Mouse (Mus musculus): ENCODE data around the gene Hhat. TPM values are rescaled to one million over a fixed set of nuclear protein-coding genes. Genes with fewer than 3 reads are reported as not detected.

Hhat gene
- total and polyA plus RNA-seq, 3 experiments = 0.39 to 1.0 TPM; not detected in 1

DNA sequence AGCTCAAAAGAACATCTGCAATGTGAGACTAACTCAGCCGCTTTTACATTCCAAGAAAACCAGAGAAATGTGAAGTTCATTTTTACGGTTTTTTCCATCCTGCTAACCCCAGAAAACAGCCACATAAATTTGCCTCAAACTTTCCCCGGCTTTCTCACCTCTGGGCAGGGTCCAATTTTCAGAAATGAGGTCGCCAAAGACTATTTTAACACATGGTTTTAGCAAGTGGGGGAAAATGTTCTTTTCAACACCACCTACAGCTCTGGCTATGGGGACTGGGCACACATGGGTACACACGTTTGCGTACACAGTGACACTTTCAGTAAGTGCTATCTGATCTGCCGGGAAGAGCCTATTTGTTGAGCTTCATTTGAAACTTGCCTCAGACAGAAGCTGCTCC, 40.5 kb downstream of the Hhat start:
- Histone ChIP-seq H3K9ac (ENCODE audit: control insufficient read depth, low read depth, low read length, poor library complexity, severe bottlenecking) (no peak overlapping the region), H3K27ac (ENCODE audit: control insufficient read depth, low read depth, low read length) (no peak overlapping the region), H3K4me1 (ENCODE audit: control insufficient read depth in 1 of 2, insufficient read depth in 2 of 2, low read length in 2 of 2) (no peaks in the 10 kb centered on the region), H3K27me3 (ENCODE audit: control insufficient read depth in 1 of 2, insufficient read depth in 2 of 2, low read length in 2 of 2) (no peaks in the 10 kb centered on the region), H3K4me3 (ENCODE audit: control insufficient read depth in 1 of 2, insufficient read depth in 1 of 2, low read depth in 2 of 2, low read length in 2 of 2) (no peak overlapping the region), H3K36me3 (ENCODE audit: control insufficient read depth in 1 of 2, insufficient read depth in 2 of 2, low read length in 2 of 2) (no peaks in the 10 kb centered on the region), H3K79me2 (ENCODE audit: control insufficient read depth, insufficient read depth, low read length, poor library complexity) (no peaks in the 10 kb centered on the region), H3K9me3 (replicated peaks; ENCODE audit: insufficient read depth, low read length) (no peaks in the 10 kb centered on the region)
- DNase-seq (ENCODE audit: low read depth, low spot score) = no peak
- TF ChIP-seq SIN3A (IDR thresholded peaks at IDR 0.05; ENCODE audit: low read length) (no peak), MAX (IDR thresholded peaks at IDR 0.05; ENCODE audit: low read length) (no peak), ZKSCAN1 (IDR thresholded peaks at IDR 0.05; ENCODE audit: low read depth, low read length) (no peak), RCOR1 (IDR thresholded peaks at IDR 0.05; ENCODE audit: low read depth, low read length) (no peak), MYB (IDR thresholded peaks at IDR 0.05; ENCODE audit: low read depth, low read length) (no peak), EP300 (IDR thresholded peaks at IDR 0.05; ENCODE audit: low read depth in 1 of 2, low read length in 2 of 2) (no peak), CTCF (IDR thresholded peaks at IDR 0.05 in 2 of 3, conservative IDR thresholded peaks at IDR 0.05 in 1 of 3; ENCODE audit: control insufficient read depth in 1 of 3, insufficient read depth in 1 of 3, low read depth in 2 of 3, low read length in 3 of 3, poor library complexity in 1 of 3, severe bottlenecking in 1 of 3) (no peak), CHD2 (IDR thresholded peaks at IDR 0.05; ENCODE audit: low read length) (no peak), USF2 (IDR thresholded peaks at IDR 0.05; ENCODE audit: borderline replicate concordance in 1 of 2, insufficient read depth in 1 of 2, low read depth in 1 of 2, low read length in 2 of 2) (no peak), KAT2A (conservative IDR thresholded peaks at IDR 0.05; ENCODE audit: low read depth, low read length) (no peak), CHD1 (IDR thresholded peaks at IDR 0.05; ENCODE audit: low read depth, low read length) (no peak), POLR2A (IDR thresholded peaks at IDR 0.05; ENCODE audit: control insufficient read depth in 1 of 2, insufficient read depth in 1 of 2, low read depth in 1 of 2, low read length in 2 of 2, poor library complexity in 1 of 2) (no peak), USF1 (IDR thresholded peaks at IDR 0.05; ENCODE audit: low read depth, low read length) (no peak), POLR2AphosphoS2 (IDR thresholded peaks at IDR 0.05; ENCODE audit: low read length) (no peak), NELFE (IDR thresholded peaks at IDR 0.05; ENCODE audit: low read depth, low read length) (no peak), TCF12 (IDR thresholded peaks at IDR 0.05; ENCODE audit: low read depth, low read length) (no peak), MEF2A (IDR thresholded peaks at IDR 0.05; ENCODE audit: extremely low read depth, insufficient replicate concordance, low read depth, low read length, poor library complexity, severe bottlenecking) (no peak), ZC3H11A (IDR thresholded peaks at IDR 0.05; ENCODE audit: low read depth, low read length) (no peak), MAZ (IDR thresholded peaks at IDR 0.05; ENCODE audit: low read depth, low read length) (no peak), MAFK (IDR thresholded peaks at IDR 0.05; ENCODE audit: borderline replicate concordance, low read depth, low read length) (no peak)

DNA sequence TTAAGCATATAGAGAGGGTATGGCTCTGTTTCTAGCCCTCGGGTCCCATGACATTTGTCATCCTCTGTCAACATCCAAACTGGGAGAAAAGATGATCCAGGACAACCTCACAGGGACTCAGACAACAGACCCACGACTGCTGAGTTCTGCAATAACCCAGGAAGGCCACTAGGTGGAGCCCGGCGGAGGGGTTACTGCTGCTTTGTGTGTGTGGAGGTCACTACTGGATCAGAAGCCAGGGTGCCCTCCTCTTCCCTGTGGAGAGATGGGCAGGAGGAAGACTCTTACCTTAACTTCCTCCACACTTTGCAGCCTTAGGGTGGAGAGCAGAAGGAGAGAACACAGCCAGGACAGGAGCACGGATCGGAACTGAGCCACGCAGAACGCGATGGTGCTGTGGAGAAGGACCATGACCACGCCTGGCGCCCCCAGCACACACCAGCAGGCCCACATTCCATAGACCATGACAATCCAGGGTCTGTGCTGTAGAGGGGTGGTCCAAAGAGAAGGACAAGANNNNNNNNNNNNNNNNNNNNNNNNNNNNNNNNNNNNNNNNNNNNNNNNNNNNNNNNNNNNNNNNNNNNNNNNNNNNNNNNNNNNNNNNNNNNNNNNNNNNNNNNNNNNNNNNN, 43.9 kb downstream of the Hhat start:
- H3K4me1 ChIP-seq (ENCODE audit: control insufficient read depth in 1 of 2, insufficient read depth in 2 of 2, low read length in 2 of 2) = no peaks in the 10 kb centered on the region
- H3K9ac ChIP-seq (ENCODE audit: control insufficient read depth, low read depth, low read length, poor library complexity, severe bottlenecking) = no peak overlapping the region
- no peaks in the 10 kb centered on the region for H3K79me2 ChIP-seq (ENCODE audit: control insufficient read depth, insufficient read depth, low read length, poor library complexity)
- peak; percentile 51 for DNase-seq (ENCODE audit: low read depth, low spot score)
- no peaks in the 10 kb centered on the region for H3K36me3 ChIP-seq (ENCODE audit: control insufficient read depth in 1 of 2, insufficient read depth in 2 of 2, low read length in 2 of 2)
- no peaks in the 10 kb centered on the region for H3K27me3 ChIP-seq (ENCODE audit: control insufficient read depth in 1 of 2, insufficient read depth in 2 of 2, low read length in 2 of 2)
- TF ChIP-seq NELFE (IDR thresholded peaks at IDR 0.05; ENCODE audit: low read depth, low read length) (no peak), POLR2AphosphoS5 (IDR thresholded peaks at IDR 0.05; ENCODE audit: borderline replicate concordance, low read depth, low read length) (no peak), GATA1 (IDR thresholded peaks at IDR 0.05; ENCODE audit: low read depth, low read length) (no peak), ELF1 (IDR thresholded peaks at IDR 0.05; ENCODE audit: low read depth, low read length) (no peak), ZC3H11A (IDR thresholded peaks at IDR 0.05; ENCODE audit: low read depth, low read length) (peak; percentile 80), RAD21 (IDR thresholded peaks at IDR 0.05; ENCODE audit: low read depth, low read length) (peak; percentile 84), CTCF (IDR thresholded peaks at IDR 0.05 in 2 of 3, conservative IDR thresholded peaks at IDR 0.05 in 1 of 3; ENCODE audit: control insufficient read depth in 1 of 3, insufficient read depth in 1 of 3, low read depth in 2 of 3, low read length in 3 of 3, poor library complexity in 1 of 3, severe bottlenecking in 1 of 3) (peak; percentile 87 to 95 (median 94)), SMC3 (IDR thresholded peaks at IDR 0.05; ENCODE audit: low read depth, low read length) (peak; percentile 88), UBTF (IDR thresholded peaks at IDR 0.05; ENCODE audit: borderline replicate concordance, insufficient read depth, low read depth, low read length) (no peak), TBP (IDR thresholded peaks at IDR 0.05; ENCODE audit: low read depth, low read length) (no peak)
- H3K27ac ChIP-seq (ENCODE audit: control insufficient read depth, low read depth, low read length) = no peak overlapping the region
- H3K4me3 ChIP-seq (ENCODE audit: control insufficient read depth in 1 of 2, insufficient read depth in 1 of 2, low read depth in 2 of 2, low read length in 2 of 2) = no peak overlapping the region
- H3K9me3 ChIP-seq (replicated peaks; ENCODE audit: insufficient read depth, low read length) = no peaks in the 10 kb centered on the region

All from MEL (cell line).